Mouse (Mus musculus): ENCODE measurements at regions not wholly inside any gene's neighbourhood (a gene's known extent, or its start where the extent isn't known, plus 50 kb on each side); places are given as distances from the start of the nearest gene placed in this dataset.

- H3K9ac ChIP-seq (ENCODE audit: insufficient read depth, low read depth): no peak overlapping the region
- H3K4me1 ChIP-seq (ENCODE audit: control insufficient read depth in 1 of 2, insufficient read depth in 2 of 2): no peaks in the 10 kb centered on the region
- dilution Hi-C loops (cut with MboI; ENCODE audit: extremely low pct_ligation_motif_present, extremely low pct_unique_long_range_greater_than_20kb, low sequenced_read_pairs) (no loop called here), in situ Hi-C loops (cut with MboI; ENCODE audit: low pct_ligation_motif_present, low pct_unique_long_range_greater_than_20kb, low sequenced_read_pairs) (no loop called here)
- H3K4me3 ChIP-seq (replicated peaks in 1 of 3; ENCODE audit: low read depth in 2 of 3, low read length in 2 of 3, poor library complexity in 1 of 3): no peak overlapping the region
- no peaks in the 10 kb centered on the region for H3K36me3 ChIP-seq (replicated peaks in 1 of 2; ENCODE audit: control insufficient read depth in 1 of 2, insufficient read depth in 1 of 2, low read length in 1 of 2)
- H3K4me2 ChIP-seq (ENCODE audit: insufficient read depth, low read depth, poor library complexity, severe bottlenecking): no peak overlapping the region
- H3K27ac ChIP-seq (ENCODE audit: insufficient read depth, low read depth): no peak overlapping the region
- H3K27me3 ChIP-seq (replicated peaks): no peaks in the 10 kb centered on the region
- H3K9me3 ChIP-seq (replicated peaks; ENCODE audit: low read length): peaks cover 54% of the 10 kb centered on the region
- no peaks in the 10 kb centered on the region for H3K79me2 ChIP-seq (replicated peaks; ENCODE audit: control insufficient read depth, extremely low read depth, insufficient read depth, poor library complexity, severe bottlenecking)
- DNase-seq (ENCODE audit: extremely low read depth): no peak
- no peak for TF ChIP-seq USF1 (IDR thresholded peaks at IDR 0.05; ENCODE audit: low read depth, low read length)
- no peak for TF ChIP-seq POLR2A (IDR thresholded peaks at IDR 0.05; ENCODE audit: low read depth, low read length)
- TF ChIP-seq TCF12 (IDR thresholded peaks at IDR 0.05; ENCODE audit: low read depth, low read length): no peak
- TF ChIP-seq GABPA (IDR thresholded peaks at IDR 0.05; ENCODE audit: insufficient replicate concordance, low read depth, low read length): no peak
- no peak for TF ChIP-seq UBTF (IDR thresholded peaks at IDR 0.05; ENCODE audit: low read depth, low read length)
Measured at GRCm38 (mm10) chr5:126967076-126967475, 274.5 kb upstream of the Tmem132c start.

DNA sequence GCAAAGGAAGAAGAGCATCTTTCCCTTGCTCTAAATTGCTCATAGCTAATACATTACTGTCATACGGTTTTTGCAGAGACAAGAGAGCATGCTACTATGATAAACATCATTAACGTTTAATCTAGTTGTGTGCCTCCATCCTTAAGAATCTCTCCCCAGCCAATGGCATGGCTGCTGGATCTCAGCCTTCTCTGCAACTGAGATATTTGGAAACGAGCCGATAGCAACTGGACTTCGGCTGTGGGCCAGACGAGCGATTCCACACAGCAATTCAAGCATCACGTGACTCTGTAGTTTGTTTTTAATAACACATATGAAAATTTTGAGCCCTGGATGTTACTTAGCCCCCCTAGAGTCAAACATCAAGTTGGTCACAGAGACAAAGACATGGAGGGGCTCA, 272.2 kb upstream of the Tmem132c start:
- dilution Hi-C loops (cut with MboI; ENCODE audit: extremely low pct_ligation_motif_present, extremely low pct_unique_long_range_greater_than_20kb, low sequenced_read_pairs): no loop called here

GRCm38 (mm10) chr5:126971284-126971683, 270.3 kb upstream of the Tmem132c start:
- no peak overlapping the region for H3K4me2 ChIP-seq (ENCODE audit: insufficient read depth, low read depth, poor library complexity, severe bottlenecking)
- no peak overlapping the region for H3K9ac ChIP-seq (ENCODE audit: insufficient read depth, low read depth)
- no peaks in the 10 kb centered on the region for H3K4me1 ChIP-seq (ENCODE audit: control insufficient read depth in 1 of 2, insufficient read depth in 2 of 2)
- no peaks in the 10 kb centered on the region for H3K79me2 ChIP-seq (replicated peaks; ENCODE audit: control insufficient read depth, extremely low read depth, insufficient read depth, poor library complexity, severe bottlenecking)
- H3K27me3 ChIP-seq (replicated peaks): no peaks in the 10 kb centered on the region
- no peak for TF ChIP-seq MYC (IDR thresholded peaks at IDR 0.05; ENCODE audit: low read depth, low read length)
- TF ChIP-seq TBP (conservative IDR thresholded peaks at IDR 0.05; ENCODE audit: low read depth, low read length): no peak
- TF ChIP-seq MAX (IDR thresholded peaks at IDR 0.05; ENCODE audit: low read length): no peak
- no peak for TF ChIP-seq KAT2A (IDR thresholded peaks at IDR 0.05; ENCODE audit: insufficient replicate concordance, low read length)
- TF ChIP-seq TCF12 (IDR thresholded peaks at IDR 0.05; ENCODE audit: low read depth, low read length): no peak
- TF ChIP-seq EP300 (IDR thresholded peaks at IDR 0.05; ENCODE audit: low read length): no peak
- no peak for TF ChIP-seq JUND (conservative IDR thresholded peaks at IDR 0.05; ENCODE audit: low read depth, low read length)
- no peak for TF ChIP-seq JUN (IDR thresholded peaks at IDR 0.05; ENCODE audit: insufficient read depth, low read depth, low read length)
- no peak for TF ChIP-seq ELF1 (IDR thresholded peaks at IDR 0.05; ENCODE audit: low read depth, low read length)
- TF ChIP-seq USF2 (conservative IDR thresholded peaks at IDR 0.05; ENCODE audit: low read depth, low read length): no peak
- no peak overlapping the region for H3K4me3 ChIP-seq (replicated peaks in 1 of 3; ENCODE audit: low read depth in 2 of 3, low read length in 2 of 3, poor library complexity in 1 of 3)
- DNase-seq (ENCODE audit: extremely low read depth): no peak
- dilution Hi-C loops (cut with MboI; ENCODE audit: extremely low pct_ligation_motif_present, extremely low pct_unique_long_range_greater_than_20kb, low sequenced_read_pairs): no loop called here
- in situ Hi-C loops (cut with MboI; ENCODE audit: low pct_ligation_motif_present, low pct_unique_long_range_greater_than_20kb, low sequenced_read_pairs): no loop called here
- H3K36me3 ChIP-seq (replicated peaks in 1 of 2; ENCODE audit: control insufficient read depth in 1 of 2, insufficient read depth in 1 of 2, low read length in 1 of 2): no peaks in the 10 kb centered on the region
- peaks cover 68% of the 10 kb centered on the region for H3K9me3 ChIP-seq (replicated peaks; ENCODE audit: low read length)
- no peak overlapping the region for H3K27ac ChIP-seq (ENCODE audit: insufficient read depth, low read depth)

More for the DNA sequence above, 272.2 kb upstream of the Tmem132c start:
- H3K36me3 ChIP-seq (replicated peaks in 1 of 2; ENCODE audit: control insufficient read depth in 1 of 2, insufficient read depth in 1 of 2, low read length in 1 of 2): no peaks in the 10 kb centered on the region
- no peak for TF ChIP-seq GABPA (IDR thresholded peaks at IDR 0.05; ENCODE audit: insufficient replicate concordance, low read depth, low read length)
- TF ChIP-seq NELFE (IDR thresholded peaks at IDR 0.05; ENCODE audit: low read depth, low read length): no peak
- no peak for TF ChIP-seq ZKSCAN1 (IDR thresholded peaks at IDR 0.05; ENCODE audit: borderline replicate concordance, low read depth, low read length)
- TF ChIP-seq JUN (IDR thresholded peaks at IDR 0.05; ENCODE audit: insufficient read depth, low read depth, low read length): no peak
- TF ChIP-seq HCFC1 (IDR thresholded peaks at IDR 0.05; ENCODE audit: low read depth, low read length): no peak
- no peak for TF ChIP-seq MYC (IDR thresholded peaks at IDR 0.05; ENCODE audit: low read depth, low read length)
- TF ChIP-seq PAX5 (IDR thresholded peaks at IDR 0.05; ENCODE audit: low read length): no peak
- TF ChIP-seq SIN3A (IDR thresholded peaks at IDR 0.05; ENCODE audit: low read length): no peak
- no peak for TF ChIP-seq CTCF (conservative IDR thresholded peaks at IDR 0.05 in 1 of 2, IDR thresholded peaks at IDR 0.05 in 1 of 2; ENCODE audit: low read depth in 2 of 2, low read length in 2 of 2)
- no peak for TF ChIP-seq KAT2A (IDR thresholded peaks at IDR 0.05; ENCODE audit: insufficient replicate concordance, low read length)
- TF ChIP-seq USF2 (conservative IDR thresholded peaks at IDR 0.05; ENCODE audit: low read depth, low read length): no peak
- TF ChIP-seq IRF4 (IDR thresholded peaks at IDR 0.05; ENCODE audit: low read depth, low read length): no peak
- TF ChIP-seq ETS1 (conservative IDR thresholded peaks at IDR 0.05; ENCODE audit: low read depth, low read length): no peak
- no peak for TF ChIP-seq ZC3H11A (IDR thresholded peaks at IDR 0.05; ENCODE audit: low read depth, low read length)
- no peak for TF ChIP-seq RAD21 (IDR thresholded peaks at IDR 0.05; ENCODE audit: low read depth, low read length)
- no peak for TF ChIP-seq EP300 (IDR thresholded peaks at IDR 0.05; ENCODE audit: low read length)
- TF ChIP-seq MXI1 (IDR thresholded peaks at IDR 0.05; ENCODE audit: low read depth, low read length): no peak
- TF ChIP-seq MAFK (IDR thresholded peaks at IDR 0.05; ENCODE audit: insufficient replicate concordance, low read length): no peak
- no peak for TF ChIP-seq JUND (conservative IDR thresholded peaks at IDR 0.05; ENCODE audit: low read depth, low read length)
- no peak for TF ChIP-seq UBTF (IDR thresholded peaks at IDR 0.05; ENCODE audit: low read depth, low read length)
- no peak overlapping the region for H3K9ac ChIP-seq (ENCODE audit: insufficient read depth, low read depth)
- no peak overlapping the region for H3K27ac ChIP-seq (ENCODE audit: insufficient read depth, low read depth)
- H3K4me2 ChIP-seq (ENCODE audit: insufficient read depth, low read depth, poor library complexity, severe bottlenecking): no peak overlapping the region
- no peak overlapping the region for H3K4me3 ChIP-seq (replicated peaks in 1 of 3; ENCODE audit: low read depth in 2 of 3, low read length in 2 of 3, poor library complexity in 1 of 3)
- H3K9me3 ChIP-seq (replicated peaks; ENCODE audit: low read length): peaks cover 61% of the 10 kb centered on the region
- no peaks in the 10 kb centered on the region for H3K79me2 ChIP-seq (replicated peaks; ENCODE audit: control insufficient read depth, extremely low read depth, insufficient read depth, poor library complexity, severe bottlenecking)
- no peaks in the 10 kb centered on the region for H3K4me1 ChIP-seq (ENCODE audit: control insufficient read depth in 1 of 2, insufficient read depth in 2 of 2)
- in situ Hi-C loops (cut with MboI; ENCODE audit: low pct_ligation_motif_present, low pct_unique_long_range_greater_than_20kb, low sequenced_read_pairs): no loop called here
- no peak for DNase-seq (ENCODE audit: extremely low read depth)
- H3K27me3 ChIP-seq (replicated peaks): no peaks in the 10 kb centered on the region

Data from CH12.LX (cell line).